In genomic region chr4:134238279-134238651, GRCm38 (mm10) we compare ENCODE assay signal across 9 mouse cellular contexts. TPM values are rescaled to one million over a fixed set of nuclear protein-coding genes. Genes with fewer than 3 reads are reported as not detected.
DNase-seq lines count a peak whose midpoint lies in the region; ATAC-seq lines count a peak whose summit lies in the region.
"Had no signal": no experiment of that assay in that cellular context is flagged by ENCODE, and none has a peak within 500 bp of the region (broad histone marks: within the 10 kb centered on the region; RNA-seq: fewer than 3 reads in every experiment).

Gene Cnksr1, minus strand, starts transcription at chr4:134238399.

- ATAC-seq in embryonic facial prominence, embryonic 12.5 days (ENCODE audit: insufficient number of reproducible peaks, insufficient read depth, low FRiP score, low TSS enrichment), result peak; percentile 62; the same call in 1 of the 2 replicates
- ATAC-seq in heart, embryonic 12.5 days (ENCODE audit: insufficient number of reproducible peaks, low FRiP score), result peak; percentile 54
- ATAC-seq in kidney, embryonic 15.5 days (replicated peaks; ENCODE audit: low FRiP score), result peak; percentile 85

- peaks cover 4% of the 10 kb centered on the region; the same call in 1 of the 2 replicates for H3K4me1 ChIP-seq in embryonic facial prominence, embryonic 12.5 days
- H3K4me1 ChIP-seq in heart, embryonic 12.5 days (replicated peaks), result peaks cover 16% of the 10 kb centered on the region
- peaks cover 23% of the 10 kb centered on the region for H3K4me1 ChIP-seq in kidney, embryonic 15.5 days

- WGBS in embryonic facial prominence, embryonic 12.5 days, result 1% methylated on average over 18 of the region's 18 CpGs
- 3% methylated on average over 18 of the region's 18 CpGs for WGBS in heart, embryonic 12.5 days
- 2% methylated on average over 18 of the region's 18 CpGs for WGBS in kidney, embryonic 15.5 days

- H3K9ac ChIP-seq in embryonic facial prominence, embryonic 12.5 days, result no peak within 1 kb of the TSS
- H3K9ac ChIP-seq in heart, embryonic 12.5 days, result peak within 1 kb of the TSS; percentile 11
- peak within 1 kb of the TSS; percentile 27; the same call in 1 of the 2 replicates for H3K9ac ChIP-seq in kidney, embryonic 15.5 days

- peak within 1 kb of the TSS; percentile 42 for H3K4me2 ChIP-seq in embryonic facial prominence, embryonic 12.5 days (replicated peaks)
- H3K4me2 ChIP-seq in heart, embryonic 12.5 days, result peak within 1 kb of the TSS; percentile 74
- H3K4me2 ChIP-seq in kidney, embryonic 15.5 days, result peak within 1 kb of the TSS; percentile 64

- DNase-seq in right cerebral cortex, postnatal 10 days (ENCODE audit: low spot score in 2 of 2), result peak; percentile 56 to 65
- no peak for DNase-seq in right cerebral cortex, adult 2 months (ENCODE audit: low spot score in 2 of 2)
- peak; percentile 89 for DNase-seq in lung, postnatal 14 days
- DNase-seq in urinary bladder, postnatal 14 days (ENCODE audit: low spot score), result peak; percentile 96
- no peak for DNase-seq in natural killer cell, adult 2 months (ENCODE audit: low spot score in 2 of 2)

- no peak within 1 kb of the TSS for H3K27ac ChIP-seq in embryonic facial prominence, embryonic 12.5 days
- no peak within 1 kb of the TSS for H3K27ac ChIP-seq in heart, embryonic 12.5 days (ENCODE audit: poor library complexity, severe bottlenecking)
- H3K27ac ChIP-seq in kidney, embryonic 15.5 days, result peak within 1 kb of the TSS; percentile 66

- H3K9me3 ChIP-seq in embryonic facial prominence, embryonic 12.5 days, result no peaks in the 10 kb centered on the region
- H3K9me3 ChIP-seq in heart, embryonic 12.5 days (replicated peaks), result no peaks in the 10 kb centered on the region
- no peaks in the 10 kb centered on the region for H3K9me3 ChIP-seq in kidney, embryonic 15.5 days (replicated peaks)
- H3K9me3 ChIP-seq: megakaryocyte, embryonic 14.5 days had no signal

- H3K4me3 ChIP-seq in embryonic facial prominence, embryonic 12.5 days, result peak within 1 kb of the TSS; percentile 28
- H3K4me3 ChIP-seq in heart, embryonic 12.5 days, result peak within 1 kb of the TSS; percentile 41
- peak within 1 kb of the TSS; percentile 43 for H3K4me3 ChIP-seq in kidney, embryonic 15.5 days (replicated peaks)
- H3K4me3 ChIP-seq: megakaryocyte, embryonic 14.5 days had no signal

- H3K27me3 ChIP-seq in embryonic facial prominence, embryonic 12.5 days, result peaks cover 21% of the 10 kb centered on the region
- peaks cover 18% of the 10 kb centered on the region for H3K27me3 ChIP-seq in heart, embryonic 12.5 days (replicated peaks)
- H3K27me3 ChIP-seq in kidney, embryonic 15.5 days, result peaks cover 12% of the 10 kb centered on the region

- no peaks in the 10 kb centered on the region for H3K36me3 ChIP-seq in embryonic facial prominence, embryonic 12.5 days
- H3K36me3 ChIP-seq in heart, embryonic 12.5 days, result no peaks in the 10 kb centered on the region
- H3K36me3 ChIP-seq in kidney, embryonic 15.5 days, result peaks cover 3% of the 10 kb centered on the region; the same call in 1 of the 2 replicates

RNA-seq across cellular contexts. Expression of gene Cnksr1, which starts in this region (rescaled TPM):
- 2.1 and 2.5 TPM in 2 replicates for polyA plus RNA-seq in embryonic facial prominence, embryonic 12.5 days (2016; fragmentation: Nextera tagmentation; extraction: Ambion mirVana)
- polyA plus RNA-seq in heart, embryonic 12.5 days (2016; fragmentation: Nextera tagmentation; extraction: Ambion mirVana), result 0.61 and 1.4 TPM in 2 replicates
- 7.3 and 8.3 TPM in 2 replicates for polyA plus RNA-seq in kidney, embryonic 15.5 days (2015; fragmentation: Nextera tagmentation; extraction: Ambion mirVana)

Comparison
In these comparisons a context has a peak if more than half of its experiments do, and no peak if none do; other contexts are left out.
1. DNase-seq: peak in right cerebral cortex, postnatal 10 days (2 of 2), lung, postnatal 14 days (single experiment) and urinary bladder, postnatal 14 days (single experiment); none in right cerebral cortex, adult 2 months (0 of 2) and natural killer cell, adult 2 months (0 of 2).
2. Peak in every context shown above with its lines, with median percentiles within 50 percentile points of each other: ATAC-seq, H3K4me2 ChIP-seq and H3K4me3 ChIP-seq.